Mouse (Mus musculus): ENCODE data around the gene Cacng8.
"Not testable (repeated sequence)": the region's sequence is repeated elsewhere in the genome, so short reads cannot be mapped to it uniquely, and the experiment has no call there.

DNA sequence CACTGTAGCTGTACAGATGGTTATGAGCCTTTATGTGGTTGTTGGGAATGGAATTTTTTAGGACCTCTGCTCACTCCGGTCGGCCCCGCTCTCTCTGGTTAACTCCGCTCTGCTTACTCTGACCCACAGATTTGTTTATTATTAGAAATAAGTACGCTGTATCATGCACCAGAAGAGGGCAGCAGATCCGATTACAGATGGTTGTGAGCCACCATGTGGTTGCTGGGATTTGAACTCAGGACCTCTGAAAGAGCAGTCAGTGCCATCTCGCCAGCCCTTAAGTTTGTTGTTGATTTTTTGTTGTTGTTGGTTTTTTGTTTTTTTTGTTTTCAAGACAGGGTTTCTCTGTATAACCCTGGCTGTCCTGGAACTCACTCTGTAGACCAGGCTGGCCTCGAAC is 7.9 kb downstream of the Cacng8 start:
- not testable (repeated sequence) for TF ChIP-seq CTCF (IDR thresholded peaks at IDR 0.05; ENCODE audit: extremely low read depth, insufficient read depth, insufficient read length, insufficient replicate concordance); POLR2A (IDR thresholded peaks at IDR 0.05; ENCODE audit: low read depth, low read length)
